Mouse (Mus musculus) G1E (cell line): ENCODE results near the gene Auts2. TPM values are rescaled to one million over a fixed set of nuclear protein-coding genes. Genes with fewer than 3 reads are reported as not detected.

Experiments
- ATAC-seq: 2 replicates; pipeline ENCODE4 v1.8.0; 2016; ENCODE audit warnings: mild to moderate bottlenecking; ENCODE audit not compliant: insufficient number of reproducible peaks, poor library complexity, low FRiP score, severe bottlenecking; ENCODE audit errors: extremely low read depth
- DNase-seq: peaks from one replicate; pipeline ENCODE4 v3.0.0; 2012; ENCODE audit warnings: low spot score
- H3K27me3 ChIP-seq: 2 replicates; pipeline ENCODE4 v1.6.1; 2012; ENCODE audit warnings: mild to moderate bottlenecking, low read length, inconsistent platforms; ENCODE audit not compliant: insufficient read depth
- H3K36me3 ChIP-seq: replicated peaks from 2 replicates; pipeline ENCODE3; 2012; ENCODE audit warnings: mild to moderate bottlenecking, inconsistent platforms
- H3K4me1 ChIP-seq: 2 replicates; pipeline ENCODE4 v1.6.1; 2012; ENCODE audit warnings: low read depth, low read length, inconsistent platforms, mixed read lengths; ENCODE audit not compliant: insufficient read depth
- H3K4me3 ChIP-seq: 2 replicates; pipeline ENCODE4 v1.5.1; 2012; ENCODE audit warnings: low read depth, mild to moderate bottlenecking, inconsistent platforms, low read length, moderate library complexity, mixed read lengths
- H3K9me3 ChIP-seq: replicated peaks from 2 replicates; pipeline ENCODE4 v1.6.1; 2012; ENCODE audit warnings: inconsistent platforms
- CTCF ChIP-seq: IDR thresholded peaks from 2 replicates; pipeline ENCODE4 v1.5.1; 2012; ENCODE audit warnings: low read depth, low read length, inconsistent platforms, mixed read lengths
- GATA1 ChIP-seq: IDR thresholded peaks from 2 replicates; pipeline ENCODE4 v1.6.1; 2012; ENCODE audit warnings: borderline replicate concordance, low read length, inconsistent platforms, mixed read lengths
- GATA2 ChIP-seq: IDR thresholded peaks from 2 replicates; pipeline ENCODE4 v1.6.1; 2012; ENCODE audit warnings: low read depth, low read length, inconsistent platforms, borderline replicate concordance
- POLR2AphosphoS5 ChIP-seq: IDR thresholded peaks from 2 replicates; pipeline ENCODE4 v1.6.1; 2012; ENCODE audit warnings: low read depth, low read length, inconsistent platforms; ENCODE audit not compliant: insufficient replicate concordance
- TAL1 ChIP-seq: conservative IDR thresholded peaks from 2 replicates; pipeline ENCODE4 v1.6.1; 2012; ENCODE audit warnings: low read depth, low read length, inconsistent platforms, mixed read lengths
- polyA plus RNA-seq: library from polyadenylated mRNA; stranded (reverse); fragments of >175 nt; gene quantifications from 2 replicates; pipeline ENCODE4 v1.2.3, GENCODE M21; 2012
- total RNA-seq, 2 experiments: library from RNA; stranded (forward) in 1 of 2; stranded (reverse) in 1 of 2; fragments of 200-1000 nt in 1 of 2; fragments of >200 nt in 1 of 2; fragmentation: Nextera tagmentation in 1 of 2; gene quantifications; 2 replicates each; pipeline ENCODE4 v1.2.3; 2014 to 2017

The Auts2 gene
- total and polyA plus RNA-seq, 3 experiments = 0.09 to 1.3 (median 0.90) TPM

GRCm38 (mm10) chr5:132388746-132389145, 154.4 kb downstream of the Auts2 start:
- TF ChIP-seq GATA1 (no peak), POLR2AphosphoS5 (no peak), TAL1 (no peak), GATA2 (no peak), CTCF (no peak)
- ATAC-seq = no peak
- Histone ChIP-seq H3K9me3 (no peaks in the 10 kb centered on the region), H3K27me3 (no peaks in the 10 kb centered on the region), H3K4me1 (0 out of 2 replicates have a peak, but pooled peaks cover 2% of the 10 kb centered on the region), H3K36me3 (no peaks in the 10 kb centered on the region), H3K4me3 (no peak overlapping the region)
- DNase-seq = no peak

GRCm38 (mm10) chr5:132385244-132385855, 157.8 kb downstream of the Auts2 start:
- no peak for TF ChIP-seq CTCF
- no peak for TF ChIP-seq GATA2
- TF ChIP-seq POLR2AphosphoS5 = no peak
- TF ChIP-seq TAL1 = no peak
- TF ChIP-seq GATA1 = no peak
- ATAC-seq (no peak), DNase-seq (no peak)
- no peaks in the 10 kb centered on the region for H3K36me3 ChIP-seq
- no peaks in the 10 kb centered on the region for H3K27me3 ChIP-seq
- no peaks in the 10 kb centered on the region for H3K9me3 ChIP-seq
- no peak overlapping the region for H3K4me3 ChIP-seq
- H3K4me1 ChIP-seq = peaks cover 4% of the 10 kb centered on the region; the same call in 1 of the 2 replicates

- Histone ChIP-seq H3K27me3 (no peaks in the 10 kb centered on the region), H3K4me1 (peaks cover 10% of the 10 kb centered on the region; the same call in 1 of the 2 replicates), H3K36me3 (no peaks in the 10 kb centered on the region), H3K4me3 (no peak overlapping the region), H3K9me3 (no peaks in the 10 kb centered on the region)
- DNase-seq (no peak), ATAC-seq (no peak)
- TF ChIP-seq GATA2 = no peak
- no peak for TF ChIP-seq GATA1
- no peak for TF ChIP-seq CTCF
- no peak for TF ChIP-seq POLR2AphosphoS5
- TF ChIP-seq TAL1 = no peak
These were observed 162.9 kb downstream of the Auts2 start for GRCm38 (mm10) chr5:132380261-132380660.

GRCm38 (mm10) chr5:132378977-132379376, 164.2 kb downstream of the Auts2 start:
- H3K27me3 ChIP-seq = no peaks in the 10 kb centered on the region
- DNase-seq (no peak), ATAC-seq (no peak)
- no peak overlapping the region for H3K4me3 ChIP-seq
- peaks cover 19% of the 10 kb centered on the region for H3K4me1 ChIP-seq
- TF ChIP-seq GATA2 (no peak), CTCF (no peak), TAL1 (no peak), GATA1 (no peak), POLR2AphosphoS5 (no peak)
- no peaks in the 10 kb centered on the region for H3K9me3 ChIP-seq
- no peaks in the 10 kb centered on the region for H3K36me3 ChIP-seq

GRCm38 (mm10) chr5:132375130-132375529, 168.0 kb downstream of the Auts2 start:
- Histone ChIP-seq H3K36me3 (no peaks in the 10 kb centered on the region), H3K27me3 (no peaks in the 10 kb centered on the region), H3K4me3 (no peak overlapping the region), H3K4me1 (peaks cover 37% of the 10 kb centered on the region), H3K9me3 (no peaks in the 10 kb centered on the region)
- TF ChIP-seq POLR2AphosphoS5 = no peak
- DNase-seq (no peak), ATAC-seq (peak; percentile 68)

- peak; percentile 36; the same call in 1 of the 2 replicates for ATAC-seq
- TF ChIP-seq TAL1 = peak; percentile 36; the same call in 1 of the 2 replicates
- TF ChIP-seq CTCF = no peak
- TF ChIP-seq GATA2 = no peak
- Histone ChIP-seq H3K27me3 (no peaks in the 10 kb centered on the region), H3K36me3 (no peaks in the 10 kb centered on the region), H3K4me3 (no peak overlapping the region), H3K9me3 (no peaks in the 10 kb centered on the region), H3K4me1 (peaks cover 37% of the 10 kb centered on the region)
- no peak for DNase-seq
These were observed 169.6 kb downstream of the Auts2 start for GRCm38 (mm10) chr5:132373471-132374075.

- ATAC-seq = no peak
- no peak for TF ChIP-seq CTCF
- TF ChIP-seq TAL1 = no peak
- TF ChIP-seq POLR2AphosphoS5 = no peak
- TF ChIP-seq GATA2 = no peak
- TF ChIP-seq GATA1 = no peak
- no peak for DNase-seq
- H3K36me3 ChIP-seq = no peaks in the 10 kb centered on the region
- no peaks in the 10 kb centered on the region for H3K9me3 ChIP-seq
- H3K4me3 ChIP-seq = no peak overlapping the region
- no peaks in the 10 kb centered on the region for H3K27me3 ChIP-seq
- H3K4me1 ChIP-seq = peaks cover 37% of the 10 kb centered on the region
These were observed 170.5 kb downstream of the Auts2 start for GRCm38 (mm10) chr5:132372605-132373004.
